Mouse (Mus musculus): ENCODE measurements around the gene 4931406C07Rik.

The 4931406C07Rik gene

GRCm38 (mm10) chr9:15238297-15238990 lies 67.8 kb downstream of the 4931406C07Rik start:
- DNase-seq (ENCODE audit: low read depth), result no peak

- no peak for DNase-seq (ENCODE audit: low read depth)
Observed at GRCm38 (mm10) chr9:15237516-15238296, 68.5 kb downstream of the 4931406C07Rik start.

DNA sequence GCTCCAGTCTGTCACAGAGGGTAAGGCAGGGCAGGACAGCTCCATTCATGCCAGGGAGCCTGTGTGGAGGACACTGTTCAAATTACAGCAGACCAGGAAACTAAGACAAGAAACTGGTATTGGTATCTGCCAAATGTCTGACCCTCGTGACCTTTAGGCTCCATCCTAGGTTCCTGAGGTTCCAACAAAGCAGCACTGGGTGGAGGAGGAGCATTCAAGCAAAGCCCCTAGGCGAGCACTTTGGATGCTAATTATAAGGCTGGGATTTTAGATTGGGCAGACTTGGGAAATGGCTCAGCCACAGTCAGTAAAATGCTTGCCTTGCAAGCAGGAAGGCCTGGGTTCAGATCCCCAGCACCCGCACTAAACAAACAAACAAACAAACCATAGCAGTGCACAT lies 70.3 kb downstream of the 4931406C07Rik start:
- DNase-seq (ENCODE audit: low read depth), result no peak

GRCm38 (mm10) chr9:15233604-15234003 lies 72.6 kb downstream of the 4931406C07Rik start:
- no peak for DNase-seq (ENCODE audit: low read depth)

All from c-Kit-positive CD71-positive TER-119-negative erythroid progenitor cells, embryonic 14.5 days (primary cell).